Mouse (Mus musculus) gastrocnemius, postnatal 10 days (tissue): Measurements from ENCODE around the gene Map2k1. TPM values are rescaled to one million over a fixed set of nuclear protein-coding genes. Genes with fewer than 3 reads are reported as not detected.
A peak's percentile ranks its signal among the peaks of the same experiment; 100 is the strongest.
"Not testable (repeated sequence)": the region's sequence is repeated elsewhere in the genome, so short reads cannot be mapped to it uniquely, and the experiment has no call there.

Experiments
- DNase-seq: peaks from one replicate; pipeline ENCODE4 v3.0.0; 2021; ENCODE audit warnings: mixed read lengths
- total RNA-seq, 2 experiments: library from RNA; stranded (reverse); gene quantifications; 2 replicates each; pipeline ENCODE4 v1.2.3; 2021

Gene Map2k1
- total RNA-seq, 2 experiments from 2014 or later: 69.8 to 71.6 TPM

DNA sequence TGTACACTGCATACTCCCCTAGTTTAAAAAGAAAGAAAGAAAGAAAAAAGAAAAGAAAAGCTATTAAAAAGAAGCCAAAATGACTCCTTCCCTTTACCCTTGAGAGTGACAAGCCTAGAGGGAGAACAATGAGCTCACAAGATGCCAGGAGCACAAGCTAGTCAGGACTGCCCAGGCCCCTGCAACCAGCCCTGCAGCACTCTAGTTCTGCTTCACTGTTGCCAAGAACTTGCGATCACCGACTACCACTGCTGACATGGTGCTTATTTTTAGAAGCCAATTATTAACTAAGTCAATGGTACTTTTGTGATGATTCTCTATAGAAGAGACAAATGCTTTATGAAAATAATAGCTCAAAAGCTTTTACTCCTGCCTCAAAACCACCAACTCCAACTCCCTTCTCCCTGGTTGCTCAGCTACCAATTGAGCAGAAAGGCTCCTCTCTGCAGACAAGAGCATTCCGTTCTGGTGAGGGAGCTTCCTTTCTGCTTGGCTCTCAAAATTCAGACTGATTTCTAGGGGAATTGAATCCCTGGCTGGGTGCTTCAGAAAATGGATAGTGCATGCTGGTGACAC, 45.8 kb downstream of the Map2k1 start:
- DNase-seq: no peak

DNA sequence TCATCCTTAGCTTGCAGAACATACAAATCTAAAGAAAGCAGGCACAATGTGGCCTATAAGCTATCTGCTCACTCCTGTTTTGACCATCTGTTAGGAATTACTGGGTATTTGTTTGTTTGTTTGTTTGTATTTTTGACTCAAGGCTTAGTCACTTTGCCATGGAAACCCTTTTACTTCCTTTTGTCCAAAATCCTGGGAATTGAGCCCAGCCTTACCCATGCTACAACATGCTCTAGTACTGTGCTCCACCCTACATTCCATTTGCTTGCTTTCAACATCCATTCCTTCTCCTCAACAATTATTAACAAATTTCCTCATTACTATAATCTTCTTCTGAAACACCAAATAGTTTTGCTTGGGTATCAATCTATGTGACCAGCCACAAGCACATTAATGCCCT, 50.6 kb downstream of the Map2k1 start:
- DNase-seq: no peak

DNA sequence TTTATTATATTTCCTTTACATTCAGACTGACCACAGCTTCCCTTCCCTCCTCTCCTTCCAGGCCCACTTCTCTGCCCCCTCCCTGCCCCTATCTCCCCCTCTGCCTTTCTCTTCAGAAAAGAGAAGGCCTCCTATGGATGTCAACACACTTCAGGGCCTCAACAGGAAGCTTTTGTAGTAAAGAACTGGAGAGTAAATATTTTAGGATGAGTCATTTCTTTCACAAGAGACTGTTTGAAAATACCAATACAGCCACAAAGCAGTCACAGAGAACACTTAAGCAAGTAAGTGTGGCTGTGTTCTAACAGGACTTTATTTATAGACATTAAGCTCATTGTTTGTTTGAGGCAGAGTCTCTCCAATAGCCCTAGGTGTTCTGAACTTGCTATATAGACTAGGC, 51.1 kb downstream of the Map2k1 start:
- no peak for DNase-seq

DNA sequence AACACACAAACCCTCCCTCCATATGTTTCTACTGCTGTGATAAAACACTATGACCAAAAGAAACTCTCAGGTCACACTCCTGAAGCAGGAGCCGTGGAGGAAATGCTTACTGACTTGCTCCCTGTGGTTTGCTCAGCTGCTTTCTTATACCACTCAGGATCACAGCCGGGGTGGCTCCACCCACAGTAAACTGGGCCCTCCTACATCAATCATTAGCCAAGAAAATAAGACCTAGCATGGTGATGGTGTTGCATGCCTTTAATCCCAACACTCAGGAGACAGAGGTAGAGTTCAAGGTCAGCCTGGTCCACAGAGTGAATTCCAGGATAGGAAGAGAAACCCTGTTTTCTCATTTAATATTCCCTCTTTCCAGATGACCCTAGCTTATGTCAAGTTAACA, 53.5 kb downstream of the Map2k1 start:
- DNase-seq: no peak

DNA sequence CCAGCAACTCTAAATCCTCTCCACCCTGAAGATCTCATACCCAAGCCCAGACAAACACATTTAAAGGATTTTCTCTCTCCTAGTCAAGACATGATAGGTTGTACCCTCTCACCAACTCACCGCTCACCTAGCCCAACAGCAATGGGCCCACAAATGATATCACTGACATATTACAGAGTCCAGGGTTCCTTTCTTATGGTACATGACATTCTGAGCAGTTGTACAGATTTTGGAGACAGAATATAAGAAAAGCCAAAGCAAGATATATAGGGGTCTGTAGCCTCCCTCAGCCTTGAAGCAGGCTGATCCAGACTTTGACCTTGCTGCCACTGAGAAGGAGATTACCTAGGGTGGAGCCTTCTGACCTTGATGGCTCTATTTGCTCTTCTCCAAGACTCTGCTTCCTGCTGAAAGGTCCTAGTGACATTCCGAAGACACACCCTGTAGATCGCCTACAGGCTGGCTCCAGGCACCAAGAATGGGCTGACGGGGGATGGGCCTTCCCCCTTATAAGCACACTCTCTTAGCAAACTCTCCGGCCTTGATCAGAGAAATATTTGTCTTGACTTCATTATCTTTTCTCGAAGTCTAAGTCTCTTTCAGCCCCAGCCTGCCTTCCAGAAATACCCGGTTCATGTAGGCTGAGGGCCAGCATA, 54.5 kb downstream of the Map2k1 start:
- not testable (repeated sequence) for DNase-seq

DNA sequence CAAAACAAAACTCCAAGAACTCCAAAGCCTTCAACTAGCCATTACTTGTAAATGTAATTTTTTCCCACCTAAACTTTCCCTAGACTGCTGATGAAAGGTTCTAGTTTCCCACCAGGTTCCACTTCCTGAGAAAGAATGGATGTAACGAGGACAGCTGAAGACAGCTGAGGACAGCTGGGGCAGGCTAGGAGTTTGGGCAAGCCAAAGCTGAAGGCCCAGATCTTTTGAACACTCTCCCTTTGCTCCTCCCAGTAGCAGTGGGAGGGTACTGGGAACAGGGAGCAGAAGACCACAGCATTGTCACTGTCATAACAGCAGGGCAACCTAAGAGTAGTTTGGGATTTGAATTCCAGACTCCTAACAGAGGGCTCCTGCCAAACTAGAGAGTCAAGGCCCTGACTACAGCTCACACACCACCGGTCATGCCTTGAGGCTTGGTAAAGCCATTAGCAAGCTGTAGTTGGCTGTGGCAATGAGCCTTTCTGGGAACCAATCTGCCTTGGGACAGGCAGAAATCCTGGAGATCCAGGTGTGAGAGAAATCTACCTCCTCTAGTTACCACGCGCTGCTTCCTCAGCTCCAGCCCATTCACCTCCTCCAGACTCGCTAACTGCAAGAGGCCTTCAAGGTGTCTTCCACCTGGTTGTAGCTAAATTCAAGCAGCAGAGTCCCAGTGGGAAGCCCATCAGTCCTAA, 55.2 kb downstream of the Map2k1 start:
- DNase-seq: no peak

DNA sequence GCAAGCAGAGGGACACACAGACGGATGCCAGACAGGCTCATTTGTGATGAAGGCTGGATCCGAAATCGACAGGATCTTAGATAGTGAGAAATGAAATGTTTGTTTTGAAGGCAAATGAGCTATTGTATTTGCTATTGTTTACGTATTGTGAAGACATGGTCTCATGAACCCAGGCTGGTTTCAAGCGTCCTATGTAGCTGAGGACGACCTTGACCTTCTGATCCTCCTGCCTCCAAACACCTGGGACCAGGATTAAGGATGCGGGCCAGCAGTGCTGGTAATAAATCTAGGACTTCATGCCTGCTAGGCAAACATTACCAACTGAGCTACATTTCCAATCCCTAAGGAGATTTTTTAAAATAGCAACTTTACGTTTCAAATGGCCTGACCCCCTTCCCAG, 55.9 kb downstream of the Map2k1 start:
- DNase-seq: no peak

DNA sequence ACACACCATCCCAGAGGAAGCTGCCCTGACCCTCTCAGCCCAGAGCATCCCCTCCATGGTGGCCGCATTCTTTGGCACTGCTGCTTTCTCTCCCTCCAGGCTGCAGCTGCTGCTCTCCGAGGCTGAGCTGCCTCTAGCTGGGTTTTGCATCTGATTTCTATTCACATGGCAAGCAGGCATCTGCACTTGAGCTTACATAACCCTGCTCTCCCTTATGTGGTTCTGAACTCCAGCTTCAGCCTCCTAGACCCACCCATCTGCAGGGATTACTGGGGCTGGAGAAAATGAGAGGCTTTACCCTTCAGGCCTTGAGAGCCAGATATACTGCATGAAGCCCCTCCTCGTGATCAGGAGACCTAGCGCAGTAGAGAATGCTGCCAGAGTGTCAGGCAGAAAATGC, 57.9 kb downstream of the Map2k1 start:
- no peak for DNase-seq

DNA sequence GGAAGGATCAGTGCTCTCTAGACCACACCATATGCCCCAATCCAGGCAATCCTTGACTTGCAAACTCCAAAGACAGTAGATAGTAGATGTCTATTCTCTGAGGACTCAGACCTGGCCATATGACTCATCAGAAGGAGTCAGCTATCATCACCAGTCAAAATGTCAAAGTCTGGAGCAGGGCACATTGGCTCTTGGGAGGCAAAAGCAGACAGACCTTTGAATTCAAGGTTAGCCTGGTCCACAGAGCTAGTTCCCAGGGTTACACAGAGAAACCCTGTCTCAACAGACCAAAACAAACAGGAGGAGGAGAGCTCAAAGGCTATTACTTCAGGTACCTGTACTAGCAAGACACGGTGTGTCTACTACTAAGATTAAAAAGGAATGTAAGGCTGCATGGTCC, 59.6 kb downstream of the Map2k1 start:
- no peak for DNase-seq

DNA sequence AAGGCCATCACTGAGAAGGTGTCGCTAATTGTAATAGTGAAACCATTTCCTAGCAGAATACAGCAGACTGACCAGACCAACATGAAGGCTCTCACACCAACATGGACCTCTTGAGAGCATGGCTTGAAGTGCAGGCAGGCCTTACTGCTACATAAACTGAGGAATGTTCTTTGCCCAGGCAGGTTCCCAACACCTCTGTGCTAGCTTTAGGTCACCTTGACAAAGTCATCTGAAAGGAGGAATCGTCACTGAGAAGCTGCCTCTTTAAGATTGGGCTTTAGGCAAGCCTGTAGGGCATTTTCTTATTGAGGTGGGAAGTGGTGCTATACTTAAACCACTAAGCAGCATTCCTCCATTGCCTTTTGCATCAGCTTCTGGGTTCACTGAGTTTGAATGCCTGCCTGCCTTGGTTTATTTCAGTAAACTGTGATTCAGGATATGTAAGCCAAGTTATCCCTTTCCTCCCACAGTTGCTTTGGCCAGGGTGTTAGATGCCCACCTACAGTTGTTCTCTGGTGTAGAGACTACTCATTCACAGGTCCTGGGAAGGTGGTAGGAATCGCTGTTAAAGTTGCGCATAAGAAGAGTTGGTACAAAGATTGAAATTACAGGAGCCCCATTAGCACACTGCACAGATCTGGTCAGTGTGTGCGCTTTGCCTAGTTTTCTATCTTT, 69.1 kb downstream of the Map2k1 start:
- DNase-seq: no peak

DNA sequence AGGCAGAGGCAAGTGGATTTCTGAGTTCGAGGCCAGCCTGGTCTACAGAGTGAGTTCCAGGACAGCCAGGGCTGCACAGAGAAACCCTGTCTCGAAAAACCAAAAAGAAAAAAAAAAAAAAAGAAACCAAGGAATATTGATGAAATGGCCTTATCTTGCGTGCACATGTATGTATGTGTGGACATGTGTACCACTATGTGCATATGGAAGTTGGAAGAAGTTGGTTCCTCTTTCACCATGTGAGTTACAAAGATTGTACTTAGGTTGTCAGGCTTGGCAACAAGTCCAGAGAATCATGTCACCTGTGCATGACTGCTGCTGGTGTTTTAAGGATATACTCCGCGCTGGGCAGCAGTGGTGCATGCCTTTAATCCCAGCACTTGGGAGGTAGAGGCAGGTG, 70.1 kb downstream of the Map2k1 start:
- not testable (repeated sequence) for DNase-seq

DNA sequence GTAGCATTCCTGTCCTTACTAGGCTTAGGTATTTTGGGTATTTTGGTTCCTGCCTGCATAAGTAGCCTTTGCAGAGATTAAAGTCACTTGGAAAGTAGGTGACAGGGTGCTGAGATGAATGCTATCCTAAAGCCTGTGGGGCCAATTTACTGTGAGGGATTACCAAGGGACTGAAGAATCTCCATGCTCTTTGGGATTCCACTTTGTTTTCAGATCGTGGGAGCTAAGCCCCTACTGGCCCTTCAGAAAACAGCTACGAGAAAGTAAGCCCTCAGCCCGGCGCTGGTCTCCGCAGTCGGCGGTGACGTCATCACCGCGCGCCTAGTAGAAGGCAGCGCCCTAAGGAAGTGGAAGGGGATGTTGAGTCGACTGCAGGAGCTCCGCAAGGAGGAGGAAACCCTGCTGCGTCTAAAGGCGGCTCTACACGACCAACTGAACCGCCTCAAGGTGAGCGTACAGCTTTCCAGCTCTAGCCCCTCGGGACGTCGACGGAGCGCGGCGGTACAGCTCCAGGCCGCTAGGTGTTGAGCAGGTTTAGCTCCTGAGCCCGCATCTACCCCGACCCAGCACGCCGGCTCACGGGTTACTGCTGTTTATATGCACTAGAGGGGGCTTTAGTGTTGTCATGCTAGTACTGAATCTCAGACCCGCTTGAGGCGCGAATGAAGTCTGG, 74.3 kb downstream of the Map2k1 start, which contains the start of gene Snapc5:
Gene Snapc5 (plus strand): TSS at position 301 of the 673 bp plus-strand sequence.
- DNase-seq: peak; percentile 91

DNA sequence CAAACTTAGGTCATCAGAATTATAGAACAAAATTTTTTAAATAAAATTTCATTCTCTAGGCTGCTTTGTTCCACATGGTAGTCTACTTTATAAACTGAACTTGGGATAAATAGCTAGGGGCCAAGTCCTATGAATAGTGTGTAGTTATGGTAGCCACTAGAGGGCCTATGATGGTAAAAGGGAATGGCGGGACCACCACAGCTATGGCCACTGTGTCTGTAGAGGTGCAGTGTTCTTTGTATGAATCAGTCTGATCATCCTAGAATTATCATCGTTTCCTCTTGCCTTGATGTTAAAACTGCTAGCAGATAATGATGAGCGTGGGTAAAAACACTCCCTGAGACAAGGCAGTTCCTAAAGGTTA, 74.8 kb downstream of the Map2k1 start:
- no peak for DNase-seq

DNA sequence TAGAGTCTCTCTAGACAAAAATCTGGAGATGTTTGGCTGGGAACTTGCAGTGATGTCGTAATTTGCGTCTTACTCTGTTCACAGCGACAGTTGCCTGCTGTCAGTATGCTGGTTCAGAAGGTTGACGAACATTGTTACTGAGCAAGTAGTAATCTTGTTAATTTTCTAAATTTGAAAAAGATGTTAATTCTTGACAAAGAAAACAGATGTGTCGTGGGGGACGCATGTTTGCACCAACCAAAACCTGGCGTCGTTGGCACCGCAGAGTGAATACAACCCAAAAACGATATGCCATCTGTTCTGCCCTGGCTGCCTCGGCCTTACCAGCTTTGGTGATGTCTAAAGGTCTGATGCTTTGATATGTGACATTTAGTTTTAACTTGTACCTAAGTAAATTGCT, 78.1 kb downstream of the Map2k1 start:
- DNase-seq: no peak

DNA sequence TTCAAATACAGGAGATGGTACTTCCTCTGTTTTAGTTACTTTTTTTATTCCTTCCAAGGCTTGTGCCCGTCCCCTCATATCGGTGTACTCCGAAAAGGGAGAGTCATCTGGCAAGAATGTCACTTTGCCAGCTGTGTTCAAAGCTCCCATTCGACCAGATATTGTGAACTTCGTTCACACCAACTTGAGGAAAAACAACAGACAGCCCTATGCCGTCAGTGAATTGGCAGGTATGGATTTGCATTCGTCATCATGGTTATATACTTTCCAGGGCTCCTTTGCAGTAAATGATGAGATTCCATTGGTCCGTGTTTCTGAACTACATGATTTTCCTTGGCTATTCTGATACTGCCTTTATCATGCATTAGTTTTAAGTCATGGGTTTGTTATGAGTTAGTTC, 78.7 kb downstream of the Map2k1 start:
- no peak for DNase-seq

DNA sequence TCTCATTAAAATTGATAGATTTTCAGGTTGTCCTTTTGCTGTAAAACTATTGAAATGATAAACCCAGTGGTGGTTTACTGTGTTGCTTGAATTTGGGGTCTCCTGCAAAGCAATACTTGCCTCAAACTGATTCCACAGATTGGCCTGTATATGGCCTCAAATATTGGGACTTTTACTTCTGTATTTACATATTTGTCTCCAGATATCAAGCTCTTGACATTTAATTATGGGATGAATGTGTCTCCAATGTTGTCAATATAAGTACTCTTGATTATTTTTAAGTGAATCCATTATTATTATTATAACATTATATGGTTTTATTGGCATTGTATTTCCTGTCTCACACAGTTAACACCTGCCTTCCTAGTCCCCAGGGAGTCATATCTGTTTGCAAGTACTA, 79.1 kb downstream of the Map2k1 start:
- DNase-seq: no peak

DNA sequence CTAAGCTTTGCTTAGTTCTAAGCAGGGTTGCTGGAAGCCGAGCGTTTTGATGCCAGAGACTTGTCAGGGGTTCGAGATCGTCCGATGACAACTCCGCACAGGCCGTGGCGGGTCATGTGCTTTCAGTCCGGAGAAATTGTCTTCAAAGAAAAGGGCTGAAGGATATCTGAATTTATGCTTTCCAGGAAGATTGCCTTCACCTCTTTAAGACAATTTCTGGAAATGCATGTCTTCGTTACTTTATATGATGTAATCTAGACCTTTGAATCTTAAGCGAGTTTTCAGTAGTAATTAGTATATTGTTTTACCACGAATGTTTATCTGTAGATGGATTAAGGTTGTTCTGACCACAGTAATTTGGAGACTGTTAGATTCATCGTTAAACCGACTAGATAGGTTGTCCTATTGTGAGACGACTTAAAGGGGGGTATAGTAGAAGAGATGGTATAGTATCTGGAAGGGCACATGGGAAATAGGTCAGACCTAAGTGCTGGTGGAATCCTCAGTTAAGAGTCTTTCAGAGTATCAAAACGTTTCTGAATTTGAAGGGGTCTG, 79.7 kb downstream of the Map2k1 start:
- no peak for DNase-seq

DNA sequence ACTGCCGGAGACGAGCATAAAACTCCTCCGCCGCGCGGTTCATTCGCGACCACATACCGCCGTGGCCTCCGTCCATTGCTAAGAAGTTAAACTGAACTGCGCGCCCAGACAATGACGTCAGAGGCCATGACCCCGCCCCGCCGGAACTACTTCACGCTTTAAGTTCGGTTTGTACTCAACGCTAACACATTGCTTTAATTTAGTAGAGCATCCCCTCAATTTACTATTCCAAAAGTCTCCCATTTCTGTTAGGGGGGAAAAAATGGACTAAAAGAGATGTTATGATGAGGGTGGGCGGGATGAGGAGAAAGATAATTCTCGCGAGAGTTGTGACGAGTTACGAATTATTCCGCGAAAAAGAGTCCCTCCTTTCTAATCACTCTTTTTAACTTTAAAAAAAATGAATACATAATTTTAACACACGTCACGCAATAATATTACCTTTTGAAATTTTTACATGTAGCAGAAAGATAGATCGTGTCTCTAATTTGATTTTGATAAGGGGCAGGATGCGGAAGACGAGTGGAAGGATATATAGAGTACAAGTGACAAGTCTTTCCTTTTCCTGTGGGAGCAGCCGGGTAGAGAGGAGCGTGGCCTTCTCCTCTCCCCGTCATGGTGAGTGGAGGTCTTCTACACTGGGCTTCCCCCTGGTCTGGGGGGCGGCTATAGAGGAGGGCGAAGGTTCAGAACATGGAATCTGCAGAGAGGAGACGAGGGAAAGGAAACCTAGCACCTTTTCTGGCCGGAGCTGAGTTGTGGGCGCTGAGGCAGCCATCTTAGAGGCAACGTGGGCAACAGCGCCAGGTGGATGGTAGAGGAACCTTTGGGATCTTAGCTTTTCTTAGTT, 80.4 kb downstream of the Map2k1 start, which contains the start of the genes Zwilch and Rpl4:
Gene Zwilch (minus strand): TSS at position 289 of the 850 bp plus-strand sequence.
Gene Rpl4 (plus strand): TSS at position 560 of the 850 bp plus-strand sequence.
- peak; percentile 85 for DNase-seq

DNA sequence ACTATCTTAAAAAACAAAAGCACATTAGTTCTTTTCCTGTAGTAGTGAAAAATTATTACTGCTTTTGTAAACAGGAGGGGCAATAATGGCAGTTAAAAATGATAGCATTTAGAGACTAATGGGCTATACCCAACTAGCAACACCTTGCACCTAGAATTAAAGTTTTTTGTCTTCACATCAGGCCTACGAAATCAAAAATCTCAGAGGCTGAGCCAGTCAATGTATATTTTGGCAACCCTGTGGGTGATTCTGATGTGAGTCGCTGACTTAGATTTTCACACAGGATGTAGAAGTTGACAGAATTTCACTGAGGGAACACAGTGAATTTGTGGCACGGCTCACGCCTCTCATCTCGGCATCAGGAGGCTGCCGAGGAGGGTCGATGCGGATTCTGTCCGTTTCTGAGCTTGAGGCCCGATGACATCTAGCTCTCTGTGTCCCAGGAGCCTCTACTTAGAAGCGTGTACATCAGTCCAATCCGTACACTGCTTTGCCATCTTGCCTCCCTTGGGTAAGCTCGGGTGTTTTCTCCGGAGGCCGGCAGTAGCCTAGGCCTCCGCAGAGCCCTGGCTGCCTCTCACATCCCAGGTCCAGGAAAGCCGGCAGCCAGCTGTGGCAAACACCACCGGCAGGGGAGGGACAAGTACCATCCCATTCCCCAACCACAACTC, 81.2 kb downstream of the Map2k1 start:
- no peak for DNase-seq

DNA sequence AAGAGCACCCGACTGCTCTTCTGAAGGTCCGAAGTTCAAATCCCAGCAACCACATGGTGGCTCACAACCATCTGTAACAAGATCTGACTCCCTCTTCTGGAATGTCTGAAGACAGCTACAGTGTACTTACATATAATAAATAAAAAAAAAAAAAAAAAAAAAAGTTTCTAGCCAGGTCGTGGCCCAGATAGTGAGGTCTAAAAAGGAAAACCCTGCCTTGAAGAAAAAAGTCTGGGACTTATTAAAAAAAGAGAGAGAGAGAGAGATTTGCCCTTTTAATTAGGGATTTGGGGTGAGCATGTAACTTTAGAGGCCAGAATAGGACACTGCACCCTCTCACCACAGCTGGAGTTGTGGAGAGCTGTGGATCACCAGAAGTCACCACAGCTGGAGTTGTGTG, 83.5 kb downstream of the Map2k1 start:
- not testable (repeated sequence) for DNase-seq

DNA sequence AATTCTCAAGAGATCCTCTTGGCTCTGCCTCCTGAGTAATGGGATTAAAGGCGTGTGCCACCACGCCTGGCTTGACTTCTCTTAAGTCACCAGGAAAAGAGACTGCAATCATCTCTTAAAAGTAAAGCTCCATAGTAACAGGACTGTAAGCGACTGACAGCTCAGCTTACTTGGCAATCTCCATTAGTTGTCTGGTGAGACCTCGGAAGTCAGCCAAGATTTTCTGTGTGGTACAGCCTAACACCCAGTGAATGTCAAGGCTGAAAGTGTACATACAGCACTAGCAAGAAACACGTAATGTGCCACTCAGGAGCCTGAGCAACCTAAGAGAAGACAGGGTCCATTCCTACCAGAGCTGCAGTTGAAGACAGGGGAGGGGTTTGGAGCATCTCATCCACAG, 93.0 kb downstream of the Map2k1 start:
- no peak for DNase-seq
